Mouse (Mus musculus) kidney, adult 10 weeks (tissue): ENCODE data around the gene Trim62. TPM values are rescaled to one million over a fixed set of nuclear protein-coding genes. Genes with fewer than 3 reads are reported as not detected.

Experiments
- polyA plus RNA-seq: library from polyadenylated mRNA; stranded (reverse); fragments of 350-450 nt; fragmentation: Illumina TruSeq; extraction: RNeasy Lipid Tissue Mini Kit (QIAGEN cat#74804); gene quantifications from one replicate; pipeline ENCODE4 v1.2.3, GENCODE M21; 2014; ENCODE audit warnings: low read depth, low replicate concordance

Gene Trim62
- 0.61 TPM for polyA plus RNA-seq

GRCm38 (mm10) chr4:128883379-128883781, at the start of gene Trim62:
Trim62 (plus strand) TSS chr4:128883580.

Other genes starting within 250 kb of the Trim62 start
- 0.53 TPM for gene Phc2, start 228.9 kb upstream of the Trim62 start, polyA plus RNA-seq
- gene A3galt2, start 128.2 kb upstream of the Trim62 start, polyA plus RNA-seq = not detected
- gene Zfp362, start 77.5 kb upstream of the Trim62 start, polyA plus RNA-seq = 4.2 TPM
- gene Azin2, start 78.9 kb downstream of the Trim62 start, polyA plus RNA-seq = 0.85 TPM
- gene Ak2, start 108.4 kb downstream of the Trim62 start, polyA plus RNA-seq = 48.5 TPM
- gene Rnf19b, start 174.7 kb downstream of the Trim62 start, polyA plus RNA-seq = 6.5 TPM
- not detected for gene Tmem54, start 222.0 kb downstream of the Trim62 start, polyA plus RNA-seq
- gene Hpca, start 238.5 kb downstream of the Trim62 start, polyA plus RNA-seq = not detected